Mouse (Mus musculus): Measurements from ENCODE around the gene Zfp553.

Zfp553 gene

DNA sequence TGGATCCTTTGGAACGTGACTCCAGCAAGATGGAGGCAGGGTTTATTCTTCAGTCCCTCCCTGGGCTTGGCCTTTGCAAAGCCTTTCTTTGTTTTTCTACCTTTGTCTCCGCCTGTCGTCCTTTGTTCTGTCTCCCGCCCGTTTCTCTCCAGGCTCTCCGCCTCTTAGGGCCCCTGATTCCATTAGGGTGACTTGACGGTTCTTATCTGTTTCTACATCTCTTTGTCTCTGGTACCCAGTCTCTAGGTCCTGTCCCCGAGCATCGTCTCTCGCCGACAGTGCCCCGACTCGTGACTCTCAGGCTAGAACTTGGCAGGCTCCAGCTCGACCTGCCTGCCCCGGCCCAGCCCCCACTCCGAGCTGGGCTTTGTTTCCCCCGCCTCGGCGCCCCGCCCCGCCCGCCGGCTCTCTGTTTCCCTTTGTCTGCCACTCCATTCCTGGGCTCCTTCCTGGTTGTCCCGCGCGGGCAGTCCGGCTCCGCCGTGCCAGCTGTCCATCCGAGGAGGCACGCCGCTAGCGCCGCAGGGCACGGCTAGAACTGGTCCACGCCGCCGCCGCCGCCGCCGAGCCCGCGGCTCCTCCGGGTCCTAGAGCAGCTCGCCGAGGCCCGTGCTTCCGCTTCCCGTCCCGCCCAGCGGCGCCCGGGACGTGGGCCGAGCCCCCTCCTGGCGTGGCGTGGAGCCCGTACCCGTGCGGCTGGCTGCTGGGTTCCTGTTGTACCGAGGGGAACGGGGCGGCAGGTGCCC is at the start of gene Zfp553, which contains the start of gene Sept1:
TSS of gene Zfp553 (plus strand) at position 440 of the 746 bp plus-strand sequence.
TSS of gene Sept1 (minus strand) at position 509 of the 746 bp plus-strand sequence.
- peak; percentile 81 to 82 for DNase-seq (ENCODE audit: low spot score in 2 of 2)

- no peak for DNase-seq (ENCODE audit: low spot score in 2 of 2)
These were observed 49.5 kb upstream of the Zfp553 start for GRCm38 (mm10) chr7:127183345-127183744.

DNA sequence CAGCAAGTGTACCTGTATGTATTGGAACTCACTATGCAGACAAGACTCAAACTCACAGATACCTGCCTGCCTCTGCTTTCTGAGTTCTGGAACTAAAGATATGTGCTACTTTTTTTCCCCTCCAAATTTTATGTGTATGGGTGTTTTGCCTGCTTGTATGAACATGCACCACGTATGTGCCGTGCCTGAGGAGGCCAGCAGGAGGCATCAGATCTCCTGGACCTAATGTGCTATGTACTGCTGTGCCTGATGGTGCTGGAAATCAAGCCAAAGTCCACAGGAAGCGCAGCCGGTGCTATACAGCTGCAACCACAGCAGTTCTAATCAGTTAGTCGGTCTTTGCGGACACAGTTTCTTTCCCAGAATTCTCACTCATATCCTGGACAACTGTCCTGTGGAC is 49.0 kb upstream of the Zfp553 start:
- peak in 1 of 2 experiments; percentile 32 for DNase-seq (ENCODE audit: low spot score in 2 of 2)

DNA sequence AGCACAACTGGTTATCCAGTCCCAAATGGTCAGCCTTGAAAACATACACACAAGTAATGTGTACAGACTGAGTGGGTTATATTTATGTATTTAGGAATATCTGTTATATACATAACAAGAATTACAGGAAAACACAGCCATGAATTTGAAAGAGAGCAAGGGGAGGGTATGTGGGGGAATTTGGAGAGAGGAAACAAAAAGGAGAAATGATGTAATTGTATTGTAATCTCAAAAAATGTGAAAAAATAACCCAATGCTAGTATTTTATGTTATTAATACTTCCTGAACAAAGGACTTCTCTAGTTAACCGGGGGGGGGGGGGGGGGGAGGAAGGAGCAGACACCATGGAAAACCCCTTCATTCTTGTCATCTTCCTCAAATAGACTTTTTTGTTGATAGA is 48.1 kb upstream of the Zfp553 start:
- DNase-seq (ENCODE audit: low spot score in 2 of 2): no peak

GRCm38 (mm10) chr7:127185601-127186000 is 47.3 kb upstream of the Zfp553 start:
- no peak for DNase-seq (ENCODE audit: low spot score in 2 of 2)

DNA sequence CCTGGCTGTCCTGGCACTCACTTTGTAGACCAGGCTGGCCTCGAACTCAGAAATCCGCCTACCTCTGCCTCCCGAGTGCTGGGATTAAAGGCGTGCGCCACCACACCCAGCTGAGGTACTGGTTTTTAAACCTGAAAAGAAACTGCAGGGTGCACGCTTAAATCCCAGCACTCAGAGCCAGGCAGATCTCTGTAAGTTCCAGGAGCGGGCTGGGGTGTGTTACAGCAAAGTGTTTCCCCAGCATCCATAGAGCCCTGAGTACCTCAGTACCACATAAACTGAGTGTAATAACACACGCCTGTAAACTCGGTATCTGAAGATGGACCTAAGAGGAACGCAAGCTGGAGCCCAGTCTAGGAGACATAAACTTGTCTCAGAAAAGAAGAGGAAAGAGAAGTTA is 45.5 kb upstream of the Zfp553 start:
- no peak for DNase-seq (ENCODE audit: low spot score in 2 of 2)

DNA sequence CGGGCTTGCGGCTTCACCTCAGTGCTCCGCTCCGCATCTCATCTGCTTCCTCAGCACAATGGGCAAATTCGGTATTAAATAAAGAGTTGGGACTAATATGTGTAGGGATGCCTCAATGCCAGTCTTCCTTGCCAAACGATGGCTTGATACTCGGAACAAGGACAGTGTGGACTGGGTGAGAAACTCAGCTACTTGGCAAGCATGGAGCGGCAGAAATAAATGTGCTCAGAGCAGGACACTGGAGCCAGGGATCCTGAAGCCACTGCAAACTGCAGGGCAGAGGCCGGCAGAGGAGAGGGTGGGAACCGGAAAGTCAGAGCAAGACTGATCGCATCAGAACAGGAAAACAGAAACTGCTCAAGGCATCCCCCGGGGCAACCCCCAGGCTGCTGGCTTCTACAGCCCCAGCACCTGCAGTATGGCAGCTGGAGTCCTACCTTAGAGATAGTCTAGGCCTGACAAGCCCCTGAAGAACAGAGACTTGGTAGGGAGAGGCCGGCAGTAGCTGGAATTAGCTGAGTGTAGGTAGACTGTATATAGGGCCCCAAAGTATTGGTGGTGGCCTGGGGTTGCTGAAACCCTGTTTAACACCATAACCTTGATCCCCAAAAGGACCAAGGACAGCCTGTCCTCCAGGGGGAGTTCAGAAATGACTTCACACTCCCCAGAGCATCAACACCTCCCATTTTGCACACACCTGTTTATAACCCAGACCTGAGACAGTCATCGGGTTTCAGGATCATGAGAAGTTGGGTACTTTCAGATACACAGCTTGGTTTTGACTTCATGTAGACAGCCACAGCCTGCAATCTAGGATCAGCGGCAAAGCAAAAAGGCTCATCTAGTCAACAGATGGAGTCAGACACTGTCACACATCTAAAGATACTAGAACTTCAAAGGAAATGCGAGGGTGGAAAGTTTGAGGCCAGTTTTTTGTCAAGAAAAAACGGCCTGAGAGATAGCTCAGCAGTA is 44.3 kb upstream of the Zfp553 start:
- peak in 1 of 2 experiments; percentile 32 for DNase-seq (ENCODE audit: low spot score in 2 of 2)

DNA sequence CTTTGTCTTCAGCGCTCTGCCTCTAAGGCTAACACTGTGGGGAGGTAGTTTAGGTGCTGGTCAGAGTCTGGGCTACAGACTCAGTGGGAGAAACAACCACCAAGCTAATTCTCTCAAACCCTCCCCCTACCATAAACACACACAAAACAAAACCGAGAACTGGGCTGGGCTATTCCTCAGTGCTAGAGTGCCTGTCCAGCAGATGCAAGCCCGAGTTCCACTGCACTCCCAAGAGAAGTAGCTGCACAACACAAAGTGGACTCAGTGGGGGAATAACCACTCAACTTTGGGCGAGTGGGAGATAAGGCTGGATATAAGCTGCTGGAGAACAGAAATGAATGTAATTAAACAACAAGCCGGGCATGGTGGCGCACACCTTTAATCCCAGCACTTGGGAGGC is 42.2 kb upstream of the Zfp553 start:
- DNase-seq (ENCODE audit: low spot score in 2 of 2): no peak

GRCm38 (mm10) chr7:127192989-127193388 is 39.9 kb upstream of the Zfp553 start:
- DNase-seq (ENCODE audit: low spot score in 2 of 2): no peak

GRCm38 (mm10) chr7:127194011-127194632 is 38.7 kb upstream of the Zfp553 start:
- no peak for DNase-seq (ENCODE audit: low spot score in 2 of 2)

GRCm38 (mm10) chr7:127194633-127195029 is 38.2 kb upstream of the Zfp553 start:
- DNase-seq (ENCODE audit: low spot score in 2 of 2): no peak

- peak; percentile 95 to 97 for DNase-seq (ENCODE audit: low spot score in 2 of 2)
These were observed 37.1 kb upstream of the Zfp553 start, which contains the start of gene Cd2bp2 for GRCm38 (mm10) chr7:127195544-127196295. TSS of gene Cd2bp2 (minus strand) at chr7:127196050.

GRCm38 (mm10) chr7:127196484-127196883 is 36.4 kb upstream of the Zfp553 start:
- DNase-seq (ENCODE audit: low spot score in 2 of 2): no peak

DNA sequence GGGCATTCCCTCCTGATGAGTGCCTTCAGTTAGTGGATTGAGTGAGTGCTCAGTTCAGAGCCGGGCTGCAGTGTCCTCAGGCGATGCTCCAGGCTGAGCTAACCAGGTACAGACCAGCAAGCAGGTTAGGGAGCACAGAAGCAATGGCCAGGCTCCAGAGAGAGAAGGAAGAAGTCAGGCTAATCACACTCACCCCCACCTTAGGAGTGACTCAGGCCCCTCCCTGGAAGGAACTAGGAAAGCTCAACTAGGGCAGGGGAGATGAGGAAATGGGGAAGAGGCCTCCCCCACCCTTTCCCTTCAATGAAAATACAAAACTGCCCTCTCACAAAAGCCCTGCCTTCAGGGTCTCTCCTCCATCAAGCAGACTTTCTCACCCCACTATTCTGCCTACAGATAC is 26.3 kb upstream of the Zfp553 start:
- peak in 1 of 2 experiments; percentile 34 for DNase-seq (ENCODE audit: low spot score in 2 of 2)

GRCm38 (mm10) chr7:127207374-127208294 is 25.2 kb upstream of the Zfp553 start:
- DNase-seq (ENCODE audit: low spot score in 2 of 2): peak in 1 of 2 experiments; percentile 46

- no peak for DNase-seq (ENCODE audit: low spot score in 2 of 2)
These were observed 24.6 kb upstream of the Zfp553 start, which contains the start of gene Tbc1d10b for GRCm38 (mm10) chr7:127208295-127208552. TSS of gene Tbc1d10b (minus strand) at chr7:127208468.

- DNase-seq (ENCODE audit: low spot score in 2 of 2): peak; percentile 96 to 97
These were observed 24.1 kb upstream of the Zfp553 start, which contains the start of gene Mylpf for GRCm38 (mm10) chr7:127208553-127209438. TSS of gene Mylpf (plus strand) at chr7:127208890.

- DNase-seq (ENCODE audit: low spot score in 2 of 2): no peak
These were observed 23.0 kb upstream of the Zfp553 start for GRCm38 (mm10) chr7:127209851-127210250.

GRCm38 (mm10) chr7:127210266-127210665 is 22.6 kb upstream of the Zfp553 start:
- DNase-seq (ENCODE audit: low spot score in 2 of 2): no peak

All from spleen, postnatal 36 days (tissue).